Mouse (Mus musculus): Measurements from ENCODE around the gene Rrad. TPM values are rescaled to one million over a fixed set of nuclear protein-coding genes. Genes with fewer than 3 reads are reported as not detected.

Gene Rrad
- polyA plus RNA-seq, 1 experiment, result 2.2 TPM

- H3K36me3 ChIP-seq (replicated peaks; ENCODE audit: low read length), result peaks cover 31% of the 10 kb centered on the region
- no peak for TF ChIP-seq GATA1 (IDR thresholded peaks at IDR 0.05; ENCODE audit: borderline replicate concordance, low read length)
- TF ChIP-seq FLI1 (IDR thresholded peaks at IDR 0.05; ENCODE audit: low read length), result no peak
- H3K27me3 ChIP-seq (replicated peaks), result peaks cover 1% of the 10 kb centered on the region
- no peaks in the 10 kb centered on the region for H3K9me3 ChIP-seq
- peak within 1 kb of the TSS; percentile 97 for H3K4me3 ChIP-seq (replicated peaks)
- H3K4me1 ChIP-seq, result peaks cover 61% of the 10 kb centered on the region
Measured at GRCm38 (mm10) chr8:104591133-104591834, 39.8 kb downstream of the Rrad start, which contains the start of gene Pdp2. Pdp2 (plus strand) TSS chr8:104591451.

GRCm38 (mm10) chr8:104590284-104590683 is 40.8 kb downstream of the Rrad start:
- TF ChIP-seq GATA1 (IDR thresholded peaks at IDR 0.05; ENCODE audit: borderline replicate concordance, low read length), result no peak
- TF ChIP-seq FLI1 (IDR thresholded peaks at IDR 0.05; ENCODE audit: low read length), result no peak
- H3K36me3 ChIP-seq (replicated peaks; ENCODE audit: low read length), result peaks cover 22% of the 10 kb centered on the region
- H3K4me1 ChIP-seq, result peaks cover 53% of the 10 kb centered on the region

GRCm38 (mm10) chr8:104584522-104584921 is 46.6 kb downstream of the Rrad start:
- Histone ChIP-seq H3K27me3 (replicated peaks) (peaks cover 1% of the 10 kb centered on the region), H3K9me3 (peaks cover 11% of the 10 kb centered on the region), H3K4me1 (peaks cover 4% of the 10 kb centered on the region; the same call in 1 of the 2 replicates), H3K36me3 (replicated peaks; ENCODE audit: low read length) (no peaks in the 10 kb centered on the region), H3K4me3 (replicated peaks) (no peak overlapping the region)
- TF ChIP-seq GATA1 (IDR thresholded peaks at IDR 0.05; ENCODE audit: borderline replicate concordance, low read length) (no peak), FLI1 (IDR thresholded peaks at IDR 0.05; ENCODE audit: low read length) (no peak)

More at GRCm38 (mm10) chr8:104590284-104590683, 40.8 kb downstream of the Rrad start:
- H3K27me3 ChIP-seq (replicated peaks), result peaks cover 1% of the 10 kb centered on the region
- H3K4me3 ChIP-seq (replicated peaks), result no peak overlapping the region
- no peaks in the 10 kb centered on the region for H3K9me3 ChIP-seq

Other genes starting within 250 kb of the Rrad start
- 0.69 and 1.2 TPM in 2 replicates for gene Cmtm4, start 235.5 kb downstream of the Rrad start, polyA plus RNA-seq (2012; ENCODE audit: insufficient read depth, low replicate concordance)
- 5.1 and 12.1 TPM in 2 replicates for gene Dync1li2, start 188.3 kb downstream of the Rrad start, polyA plus RNA-seq (2012; ENCODE audit: insufficient read depth, low replicate concordance)
- gene Terb1, start 121.4 kb downstream of the Rrad start, polyA plus RNA-seq (2012; ENCODE audit: insufficient read depth, low replicate concordance), result not detected in 2 replicates
- gene Nae1, start 96.7 kb downstream of the Rrad start, polyA plus RNA-seq (2012; ENCODE audit: insufficient read depth, low replicate concordance), result 1.5 TPM in 1 of 2 replicates, not detected in the other
- 1.1 and 8.2 TPM in 2 replicates for gene Car7, start 96.6 kb downstream of the Rrad start, polyA plus RNA-seq (2012; ENCODE audit: insufficient read depth, low replicate concordance)
- gene Pdp2, start 39.9 kb downstream of the Rrad start, polyA plus RNA-seq (2012; ENCODE audit: insufficient read depth, low replicate concordance), result 1.3 TPM in 1 of 2 replicates, not detected in the other
- gene Cdh16, start 6.9 kb downstream of the Rrad start, polyA plus RNA-seq (2012; ENCODE audit: insufficient read depth, low replicate concordance), result not detected in 2 replicates
- gene Ciao2b, start 10.6 kb upstream of the Rrad start, polyA plus RNA-seq (2012; ENCODE audit: insufficient read depth, low replicate concordance), result 39.8 and 119 TPM in 2 replicates
- not detected in 2 replicates for gene Ces2a, start 102.7 kb upstream of the Rrad start, polyA plus RNA-seq (2012; ENCODE audit: insufficient read depth, low replicate concordance)
- not detected in 2 replicates for gene Ces2b, start 200.2 kb upstream of the Rrad start, polyA plus RNA-seq (2012; ENCODE audit: insufficient read depth, low replicate concordance)
- not detected in 2 replicates for gene Ces2c, start 215.7 kb upstream of the Rrad start, polyA plus RNA-seq (2012; ENCODE audit: insufficient read depth, low replicate concordance)